9 mouse cellular contexts compared by ENCODE assay signal in the genomic region with DNA sequence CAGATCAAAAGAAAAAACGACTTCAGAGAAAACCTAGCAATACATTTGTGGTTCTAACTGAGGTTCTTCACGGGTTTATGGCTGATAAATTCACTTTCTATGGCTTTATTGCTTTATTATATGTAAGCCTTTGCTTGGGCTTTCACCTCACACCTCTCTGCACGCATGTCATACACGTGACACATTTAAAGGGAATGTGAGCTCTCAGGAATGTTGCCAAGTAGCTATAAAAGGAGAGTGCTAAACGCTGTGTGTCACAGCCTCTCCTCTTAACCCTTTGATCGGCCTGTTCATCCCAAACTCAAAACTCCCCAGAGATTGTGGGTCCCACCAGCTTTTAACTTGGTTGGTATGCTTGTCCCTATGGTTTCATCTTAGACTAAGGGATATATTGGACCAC. TPM values are rescaled to one million over a fixed set of nuclear protein-coding genes. Genes with fewer than 3 reads are reported as not detected.
A peak's percentile ranks its signal among the peaks of the same experiment; 100 is the strongest.
DNase-seq lines count a peak whose midpoint lies in the region; ATAC-seq and TF ChIP-seq lines count a peak whose summit lies in the region.
"Had no signal": no experiment of that assay in that cellular context is flagged by ENCODE, and none has a peak within 500 bp of the region (broad histone marks: within the 10 kb centered on the region; RNA-seq: fewer than 3 reads in every experiment).

No protein-coding gene starts in this region.

- WGBS in heart, adult 2 months = 22% methylated on average over 6 of the region's 6 CpGs
- WGBS in heart, embryonic 11.5 days (ENCODE audit: insufficient replicate concordance) = 41% methylated on average over 6 of the region's 6 CpGs
- 64% methylated on average over 6 of the region's 6 CpGs for WGBS in liver, embryonic 12.5 days (ENCODE audit: insufficient replicate concordance)

- no peak for TF ChIP-seq EP300 in heart, adult 2 months (IDR thresholded peaks at IDR 0.05; ENCODE audit: insufficient read depth, low read depth, low read length)

- no peaks in the 10 kb centered on the region for H3K9me3 ChIP-seq in heart, embryonic 11.5 days (replicated peaks; ENCODE audit: control insufficient read depth, low read length)
- H3K9me3 ChIP-seq in liver, embryonic 12.5 days (replicated peaks) = no peaks in the 10 kb centered on the region

- peak overlapping the region; percentile 93 for H3K4me2 ChIP-seq in heart, embryonic 11.5 days
- peak overlapping the region; percentile 92 for H3K4me2 ChIP-seq in liver, embryonic 12.5 days

- ATAC-seq in heart, embryonic 11.5 days (replicated peaks; ENCODE audit: insufficient number of reproducible peaks, low FRiP score, low TSS enrichment) = no peak
- no peak for ATAC-seq in liver, embryonic 12.5 days

- no peak for TF ChIP-seq POLR2A in heart, adult 2 months (IDR thresholded peaks at IDR 0.05; ENCODE audit: insufficient read depth, low read depth, low read length)

- no peaks in the 10 kb centered on the region for H3K27me3 ChIP-seq in heart, adult 2 months (ENCODE audit: control insufficient read depth, insufficient read depth, low read length)
- no peaks in the 10 kb centered on the region for H3K27me3 ChIP-seq in heart, embryonic 11.5 days (ENCODE audit: control insufficient read depth, insufficient read depth, low read length)
- 0 out of 2 replicates have a peak, but pooled peaks cover 5% of the 10 kb centered on the region for H3K27me3 ChIP-seq in liver, embryonic 12.5 days (replicated peaks)

- DNase-seq in heart, adult 2 months = peak in 1 of 2 experiments; percentile 24
- DNase-seq in heart, postnatal 14 days = no peak
- DNase-seq in adipocyte (ENCODE audit: low spot score) = peak; percentile 51
- peak; percentile 81 for DNase-seq in skeletal muscle tissue, adult 2 months (ENCODE audit: low read depth, low spot score)
- no peak for DNase-seq in gastrocnemius, postnatal 36 days
- no peak for DNase-seq in right cerebral cortex, postnatal 10 days (ENCODE audit: low spot score in 2 of 2)

- peaks cover 11% of the 10 kb centered on the region for H3K36me3 ChIP-seq in heart, adult 2 months (ENCODE audit: control insufficient read depth, insufficient read depth, low read length)
- H3K36me3 ChIP-seq in heart, embryonic 11.5 days (ENCODE audit: control insufficient read depth, insufficient read depth, low read length) = peaks cover 3% of the 10 kb centered on the region; the same call in 1 of the 2 replicates
- H3K36me3 ChIP-seq in liver, embryonic 12.5 days = peaks cover 18% of the 10 kb centered on the region

- H3K9ac ChIP-seq in heart, adult 2 months (ENCODE audit: low read depth, low read length) = peak overlapping the region; percentile 21; the same call in 1 of the 2 replicates
- H3K9ac ChIP-seq in heart, embryonic 11.5 days (ENCODE audit: low read depth, low read length) = no peak overlapping the region
- peak overlapping the region; percentile 90 for H3K9ac ChIP-seq in liver, embryonic 12.5 days

- no peak for TF ChIP-seq CTCF in heart, adult 2 months (IDR thresholded peaks at IDR 0.05)

- H3K79me2 ChIP-seq in heart, adult 2 months (replicated peaks; ENCODE audit: control insufficient read depth, insufficient read depth, low read length) = peaks cover 7% of the 10 kb centered on the region

- intact Hi-C loops in heart, adult 2 months (cut with DNase I) = no loop called here
- intact Hi-C loops in heart, postnatal 14 days (cut with DNase I) = no loop called here
- intact Hi-C loops in gastrocnemius, postnatal 36 days (cut with DNase I) = no loop called here

- H3K4me1 ChIP-seq in heart, adult 2 months (ENCODE audit: control insufficient read depth, insufficient read depth, low read length) = peaks cover 11% of the 10 kb centered on the region
- H3K4me1 ChIP-seq in heart, embryonic 11.5 days (ENCODE audit: control insufficient read depth, insufficient read depth, low read length) = peaks cover 22% of the 10 kb centered on the region
- H3K4me1 ChIP-seq in liver, embryonic 12.5 days = peaks cover 47% of the 10 kb centered on the region

- no peak overlapping the region; the same call in 1 of the 2 replicates for H3K4me3 ChIP-seq in heart, adult 2 months
- H3K4me3 ChIP-seq in heart, embryonic 11.5 days (ENCODE audit: low read depth, low read length) = peak overlapping the region; percentile 60; the same call in 1 of the 2 replicates
- peak overlapping the region; percentile 83 for H3K4me3 ChIP-seq in liver, embryonic 12.5 days

- H3K27ac ChIP-seq in heart, adult 2 months = peak overlapping the region; percentile 99
- H3K27ac ChIP-seq in heart, embryonic 11.5 days (ENCODE audit: low read depth, low read length) = peak overlapping the region; percentile 99; the same call in 1 of the 2 replicates
- H3K27ac ChIP-seq in liver, embryonic 12.5 days = no peak overlapping the region

RNA-seq across cellular contexts. Expression of a gene that starts 1.8 kb away (rescaled TPM):
- total RNA-seq in heart, adult 2 months (2021) = 10 to 100 TPM; 43.8 to 45.1 TPM
- 34.1 and 39.6 TPM in 2 replicates for polyA plus RNA-seq in heart, adult 2 months (2012; rRNA removed)
- 10 to 100 TPM; 44.2 to 45.6 TPM for total RNA-seq in heart, postnatal 14 days (2021)
- 26.7 and 31.0 TPM in 2 replicates for polyA plus RNA-seq in heart, embryonic 11.5 days (2014; fragmentation: Nextera tagmentation; extraction: Ambion mirVana)
- 18.0 and 19.2 TPM in 2 replicates for polyA plus RNA-seq in liver, embryonic 12.5 days (2016; fragmentation: Nextera tagmentation; extraction: Ambion mirVana)
- total RNA-seq in gastrocnemius, postnatal 36 days (2021) = 10 to 100 TPM; 26.3 to 30.3 TPM

RNA-seq across cellular contexts. Expression of a gene that starts 41.6 kb away (rescaled TPM):
- not detected for total RNA-seq in heart, adult 2 months (2021)
- not detected in 2 replicates for polyA plus RNA-seq in heart, adult 2 months (2012; rRNA removed)
- total RNA-seq in heart, postnatal 14 days (2021) = not detected
- polyA plus RNA-seq in heart, embryonic 11.5 days (2014; fragmentation: Nextera tagmentation; extraction: Ambion mirVana) = 0.20 TPM in 1 of 2 replicates, not detected in the other
- not detected in 2 replicates for polyA plus RNA-seq in liver, embryonic 12.5 days (2016; fragmentation: Nextera tagmentation; extraction: Ambion mirVana)
- total RNA-seq in gastrocnemius, postnatal 36 days (2021) = not detected
- total RNA-seq: neutrophil, adult 5-6 weeks had no signal

Comparison
In these comparisons a context has a peak if more than half of its experiments do, and no peak if none do; other contexts are left out.
1. DNase-seq: peak in adipocyte (single experiment) and skeletal muscle tissue, adult 2 months (single experiment); none in heart, postnatal 14 days (0 of 2), gastrocnemius, postnatal 36 days (0 of 2) and right cerebral cortex, postnatal 10 days (0 of 2).